Mouse (Mus musculus) thymus, adult 2 months (tissue): ENCODE data around the gene B3galt5. TPM values are rescaled to one million over a fixed set of nuclear protein-coding genes. Genes with fewer than 3 reads are reported as not detected.

ENCODE experiments used
- DNase-seq: peaks from one replicate; pipeline ENCODE4 v3.0.0; 2021
- H3K27ac ChIP-seq: fragments of 200-500 bp; 2 replicates; pipeline ENCODE4 v1.5.1; 2012; ENCODE audit warnings: low read length, control low read depth; ENCODE audit not compliant: control insufficient read depth, insufficient read depth
- H3K27me3 ChIP-seq: fragments of 200-500 bp; 2 replicates; pipeline ENCODE4 v1.6.1; 2012; ENCODE audit warnings: mild to moderate bottlenecking, low read length, moderate library complexity, mixed read lengths; ENCODE audit not compliant: control insufficient read depth, insufficient read depth
- H3K36me3 ChIP-seq: fragments of 200-500 bp; 2 replicates; pipeline ENCODE4 v1.6.1; 2012; ENCODE audit warnings: mild to moderate bottlenecking, low read length, moderate library complexity; ENCODE audit not compliant: control insufficient read depth, insufficient read depth
- H3K4me1 ChIP-seq: fragments of 200-500 bp; replicated peaks from 2 replicates; pipeline ENCODE4 v1.6.1; 2012; ENCODE audit warnings: low read length; ENCODE audit not compliant: control insufficient read depth, insufficient read depth
- H3K4me3 ChIP-seq: fragments of 200-500 bp; 2 replicates; pipeline ENCODE4 v1.5.1; 2012; ENCODE audit warnings: mild to moderate bottlenecking, low read length, control low read depth, moderate library complexity; ENCODE audit not compliant: control insufficient read depth, insufficient read depth
- CTCF ChIP-seq: fragments of 200-500 bp; IDR thresholded peaks from 2 replicates; pipeline ENCODE4 v1.5.1; 2012; ENCODE audit warnings: mild to moderate bottlenecking, control low read depth, low read length, moderate library complexity, borderline replicate concordance; ENCODE audit not compliant: control insufficient read depth, poor library complexity, insufficient read depth; ENCODE audit errors: extremely low read depth
- POLR2A ChIP-seq: fragments of 200-500 bp; IDR thresholded peaks from 2 replicates; pipeline ENCODE4 v1.6.1; 2012; ENCODE audit warnings: mild to moderate bottlenecking, low read length, control low read depth, moderate library complexity; ENCODE audit not compliant: control insufficient read depth, poor library complexity, insufficient read depth; ENCODE audit errors: extremely low read depth
- whole genome bisulfite sequencing: fragments of 180-500 bp; shearing (Covaris S2); methylation state at CpG from one replicate; pipeline ENCODE4 v1.1.7; 2018; 5-methylcytosine and 5-hydroxymethylcytosine counted together
- polyA plus RNA-seq: library from polyadenylated mRNA; depleted of rRNA; stranded (reverse); fragments of >200 nt; gene quantifications from 2 replicates; pipeline ENCODE4 v1.2.3, GENCODE M21; 2012; rRNA removed

B3galt5 gene
- 3.5 and 3.8 TPM in 2 replicates for polyA plus RNA-seq

GRCm38 (mm10) chr16:96235366-96235970, at the start of gene B3galt5:
B3galt5 (plus strand) TSS chr16:96235801.
- no peak within 1 kb of the TSS for H3K27ac ChIP-seq
- H3K4me3 ChIP-seq: no peak within 1 kb of the TSS
- no peak for DNase-seq
- WGBS: 66% methylated on average over 17 of the region's 17 CpGs
- TF ChIP-seq CTCF (no peak), POLR2A (no peak)
- no peaks in the 10 kb centered on the region for H3K27me3 ChIP-seq
- H3K36me3 ChIP-seq: no peaks in the 10 kb centered on the region
- H3K4me1 ChIP-seq: peaks cover 5% of the 10 kb centered on the region; the same call in 1 of the 2 replicates

GRCm38 (mm10) chr16:96187619-96188018, 48.0 kb upstream of the B3galt5 start:
- Histone ChIP-seq H3K36me3 (no peaks in the 10 kb centered on the region), H3K27me3 (no peaks in the 10 kb centered on the region), H3K4me1 (peaks cover 4% of the 10 kb centered on the region; the same call in 1 of the 2 replicates), H3K4me3 (no peak overlapping the region), H3K27ac (no peak overlapping the region)
- 92% methylated on average over 5 of the region's 5 CpGs for WGBS
- TF ChIP-seq CTCF (no peak), POLR2A (no peak)
- DNase-seq: no peak

- Histone ChIP-seq H3K4me3 (peak within 1 kb of the TSS; percentile 95), H3K27ac (no peak within 1 kb of the TSS)
- 0 out of 2 replicates have a peak, but pooled peaks have one; percentile 18 for TF ChIP-seq POLR2A
- no peak for TF ChIP-seq CTCF
These were observed 43.8 kb upstream of the B3galt5 start, which contains the start of gene Lca5l for GRCm38 (mm10) chr16:96191531-96192506. Lca5l (minus strand) TSS chr16:96192271.

GRCm38 (mm10) chr16:96199913-96200701, 35.5 kb upstream of the B3galt5 start, which contains the start of gene Sh3bgr:
Sh3bgr (plus strand) TSS chr16:96200450.
- WGBS: 11% methylated on average over 20 of the region's 20 CpGs
- no peak for DNase-seq
- TF ChIP-seq CTCF (no peak), POLR2A (no peak)
- Histone ChIP-seq H3K4me1 (no peaks in the 10 kb centered on the region), H3K27me3 (no peaks in the 10 kb centered on the region), H3K27ac (no peak within 1 kb of the TSS), H3K36me3 (no peaks in the 10 kb centered on the region), H3K4me3 (no peak within 1 kb of the TSS)

More at GRCm38 (mm10) chr16:96191531-96192506, 43.8 kb upstream of the B3galt5 start, which contains the start of gene Lca5l:
- peaks cover 4% of the 10 kb centered on the region; the same call in 1 of the 2 replicates for H3K4me1 ChIP-seq
- 2% methylated on average over 77 of the region's 77 CpGs for WGBS
- DNase-seq: peak; percentile 99
- no peaks in the 10 kb centered on the region for H3K27me3 ChIP-seq
- no peaks in the 10 kb centered on the region for H3K36me3 ChIP-seq

- Histone ChIP-seq H3K4me1 (no peaks in the 10 kb centered on the region), H3K4me3 (no peak overlapping the region), H3K27me3 (no peaks in the 10 kb centered on the region), H3K36me3 (no peaks in the 10 kb centered on the region), H3K27ac (no peak overlapping the region)
- DNase-seq: no peak
- no peak for TF ChIP-seq CTCF
- TF ChIP-seq POLR2A: no peak
- 83% methylated on average over 9 of the region's 9 CpGs for WGBS
These were observed 34.9 kb upstream of the B3galt5 start for GRCm38 (mm10) chr16:96200702-96201028.
